Mouse (Mus musculus) lung, adult 2 months (tissue): ENCODE results near the gene Ppp1r13l.

Experiments used
- CTCF ChIP-seq: fragments of 200-500 bp; IDR thresholded peaks from 2 replicates; pipeline ENCODE4 v1.5.1; 2011; ENCODE audit warnings: mild to moderate bottlenecking, low read length, control low read depth; ENCODE audit not compliant: insufficient read depth
- POLR2A ChIP-seq: fragments of 200-500 bp; IDR thresholded peaks from 2 replicates; pipeline ENCODE4 v1.6.1; 2011; ENCODE audit warnings: low read depth, mild to moderate bottlenecking, control low read depth, low read length, borderline replicate concordance; ENCODE audit errors: extremely low read depth

DNA sequence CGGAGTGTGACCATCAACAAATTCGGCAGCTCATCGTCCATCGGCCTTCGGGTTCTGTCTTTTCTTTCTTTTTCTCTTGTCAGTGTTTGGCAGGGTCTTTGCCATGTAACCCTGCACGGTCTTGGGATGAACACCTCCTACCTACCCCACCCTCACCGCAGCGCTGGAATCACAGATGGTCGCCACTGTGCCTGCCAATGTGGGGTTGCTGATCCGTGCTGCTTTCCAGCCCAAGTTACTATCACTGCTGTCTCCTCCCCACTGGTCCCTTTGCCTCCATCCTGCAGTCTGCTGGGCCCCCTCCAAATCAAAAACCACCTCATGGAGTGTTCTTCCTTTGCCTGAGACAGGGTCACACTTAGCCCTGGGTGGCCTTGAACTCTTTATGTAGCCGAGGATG is 35.3 kb upstream of the Ppp1r13l start:
- TF ChIP-seq CTCF = no peak
- no peak for TF ChIP-seq POLR2A
